Mouse (Mus musculus): Measurements from ENCODE around the gene Gga1. TPM values are rescaled to one million over a fixed set of nuclear protein-coding genes. Genes with fewer than 3 reads are reported as not detected.
A peak's percentile ranks its signal among the peaks of the same experiment; 100 is the strongest.

Gene Gga1
- polyA plus RNA-seq, 1 experiment from 2014 or later: 44.9 TPM

DNA sequence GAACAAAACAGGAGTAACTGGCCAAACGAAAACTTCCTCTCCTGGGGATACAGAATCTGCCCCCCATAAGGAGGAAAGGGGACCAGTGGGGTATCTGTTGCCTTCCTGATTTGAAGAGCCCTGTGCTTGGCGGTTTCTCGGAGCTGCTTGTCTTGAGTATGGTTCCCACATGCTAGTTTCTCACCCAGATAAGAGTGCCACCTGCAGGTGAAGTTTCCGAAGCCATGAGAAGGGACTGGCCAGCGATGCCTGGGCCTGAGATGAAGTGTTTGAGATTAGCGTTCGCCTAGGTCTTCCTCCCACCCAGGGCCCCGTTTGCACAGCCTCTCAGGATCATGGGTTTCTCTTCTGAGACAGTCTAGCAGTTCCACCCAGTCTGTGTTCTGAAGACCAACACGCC, 35.0 kb downstream of the Gga1 start:
- H3K9me3 ChIP-seq (replicated peaks; ENCODE audit: control insufficient read depth, low read length): no peaks in the 10 kb centered on the region
- peaks cover 17% of the 10 kb centered on the region for H3K4me1 ChIP-seq (ENCODE audit: control insufficient read depth, insufficient read depth, low read length)
- H3K4me2 ChIP-seq (ENCODE audit: low read depth, low read length): no peak overlapping the region
- no peaks in the 10 kb centered on the region for H3K27me3 ChIP-seq (ENCODE audit: control insufficient read depth, insufficient read depth, low read length)
- H3K36me3 ChIP-seq (ENCODE audit: control insufficient read depth, insufficient read depth): peaks cover 18% of the 10 kb centered on the region
- WGBS: 35% methylated on average over 9 of the region's 9 CpGs
- no peak for ATAC-seq (replicated peaks; ENCODE audit: extremely low read depth, insufficient read depth, low FRiP score)
- no peak overlapping the region for H3K9ac ChIP-seq (ENCODE audit: low read length)
- H3K4me3 ChIP-seq (ENCODE audit: low read length): no peak overlapping the region
- no peak overlapping the region for H3K27ac ChIP-seq (ENCODE audit: low read length)

DNA sequence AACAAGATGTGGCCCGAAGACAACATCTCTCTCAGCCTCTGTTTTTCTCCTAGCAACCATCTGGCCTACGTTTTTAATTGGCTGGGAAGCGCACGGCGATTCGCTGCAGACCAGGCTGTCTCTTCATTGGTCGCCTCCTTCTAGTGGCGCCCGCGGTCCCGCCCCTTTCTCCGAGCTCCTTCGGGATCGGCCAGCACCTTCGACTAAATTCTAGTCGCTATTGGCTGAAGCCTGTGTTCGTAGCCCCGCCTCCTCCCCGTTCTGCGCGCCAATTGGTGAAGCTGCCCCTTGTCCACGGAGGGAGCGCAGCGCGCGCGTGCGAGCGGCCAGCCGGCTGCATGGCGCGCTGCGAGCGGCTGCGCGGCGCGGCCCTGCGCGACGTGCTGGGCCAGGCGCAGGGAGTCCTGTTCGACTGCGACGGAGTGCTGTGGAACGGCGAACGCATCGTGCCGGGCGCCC, 36.7 kb downstream of the Gga1 start, which contains the start of gene Pdxp:
Gene Pdxp (plus strand): TSS at position 288 of the 459 bp plus-strand sequence.
- WGBS: under 1% methylated on average over 51 of the region's 51 CpGs
- Histone ChIP-seq H3K27me3 (ENCODE audit: control insufficient read depth, insufficient read depth, low read length) (no peaks in the 10 kb centered on the region), H3K9me3 (replicated peaks; ENCODE audit: control insufficient read depth, low read length) (no peaks in the 10 kb centered on the region), H3K4me1 (ENCODE audit: control insufficient read depth, insufficient read depth, low read length) (peaks cover 17% of the 10 kb centered on the region), H3K4me2 (ENCODE audit: low read depth, low read length) (peak within 1 kb of the TSS; percentile 95), H3K4me3 (ENCODE audit: low read length) (peak within 1 kb of the TSS; percentile 65), H3K36me3 (ENCODE audit: control insufficient read depth, insufficient read depth) (peaks cover 5% of the 10 kb centered on the region; the same call in 1 of the 2 replicates), H3K27ac (ENCODE audit: low read length) (peak within 1 kb of the TSS; percentile 76), H3K9ac (ENCODE audit: low read length) (peak within 1 kb of the TSS; percentile 80)
- ATAC-seq (replicated peaks; ENCODE audit: extremely low read depth, insufficient read depth, low FRiP score): peak; percentile 92

DNA sequence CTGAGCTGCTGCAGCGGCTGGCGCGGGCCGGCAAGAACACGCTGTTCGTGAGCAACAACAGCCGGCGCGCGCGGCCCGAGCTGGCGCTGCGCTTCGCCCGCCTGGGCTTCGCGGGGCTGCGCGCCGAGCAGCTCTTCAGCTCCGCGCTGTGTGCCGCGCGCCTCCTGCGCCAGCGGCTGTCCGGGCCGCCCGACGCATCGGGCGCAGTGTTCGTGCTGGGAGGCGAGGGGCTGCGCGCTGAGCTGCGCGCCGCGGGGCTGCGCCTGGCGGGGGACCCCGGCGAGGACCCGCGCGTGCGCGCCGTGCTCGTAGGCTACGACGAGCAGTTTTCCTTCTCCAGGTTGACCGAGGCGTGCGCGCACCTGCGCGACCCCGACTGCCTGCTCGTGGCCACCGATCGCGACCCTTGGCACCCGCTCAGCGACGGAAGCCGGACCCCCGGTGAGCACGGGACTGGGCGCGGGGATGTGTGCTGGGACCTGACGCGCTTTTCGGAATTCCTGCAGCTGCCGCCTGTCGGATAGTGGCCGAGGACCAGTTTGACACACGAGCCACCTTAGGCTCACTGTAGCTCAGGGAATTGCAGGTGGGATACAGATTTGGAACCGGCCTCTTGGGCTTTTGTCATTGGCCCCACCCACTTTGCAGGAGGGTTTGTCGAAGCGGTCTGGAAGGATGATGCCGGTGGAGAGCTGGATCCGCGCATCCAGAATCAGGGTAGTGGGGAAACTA, 37.3 kb downstream of the Gga1 start:
- Histone ChIP-seq H3K9ac (ENCODE audit: low read length) (peak overlapping the region; percentile 80), H3K4me1 (ENCODE audit: control insufficient read depth, insufficient read depth, low read length) (peaks cover 17% of the 10 kb centered on the region), H3K4me2 (ENCODE audit: low read depth, low read length) (peak overlapping the region; percentile 95), H3K27ac (ENCODE audit: low read length) (peak overlapping the region; percentile 76), H3K9me3 (replicated peaks; ENCODE audit: control insufficient read depth, low read length) (no peaks in the 10 kb centered on the region), H3K27me3 (ENCODE audit: control insufficient read depth, insufficient read depth, low read length) (no peaks in the 10 kb centered on the region), H3K4me3 (ENCODE audit: low read length) (peak overlapping the region; percentile 65), H3K36me3 (ENCODE audit: control insufficient read depth, insufficient read depth) (peaks cover 6% of the 10 kb centered on the region; the same call in 1 of the 2 replicates)
- under 1% methylated on average over 83 of the region's 87 CpGs for WGBS
- peak; percentile 58 for ATAC-seq (replicated peaks; ENCODE audit: extremely low read depth, insufficient read depth, low FRiP score)

DNA sequence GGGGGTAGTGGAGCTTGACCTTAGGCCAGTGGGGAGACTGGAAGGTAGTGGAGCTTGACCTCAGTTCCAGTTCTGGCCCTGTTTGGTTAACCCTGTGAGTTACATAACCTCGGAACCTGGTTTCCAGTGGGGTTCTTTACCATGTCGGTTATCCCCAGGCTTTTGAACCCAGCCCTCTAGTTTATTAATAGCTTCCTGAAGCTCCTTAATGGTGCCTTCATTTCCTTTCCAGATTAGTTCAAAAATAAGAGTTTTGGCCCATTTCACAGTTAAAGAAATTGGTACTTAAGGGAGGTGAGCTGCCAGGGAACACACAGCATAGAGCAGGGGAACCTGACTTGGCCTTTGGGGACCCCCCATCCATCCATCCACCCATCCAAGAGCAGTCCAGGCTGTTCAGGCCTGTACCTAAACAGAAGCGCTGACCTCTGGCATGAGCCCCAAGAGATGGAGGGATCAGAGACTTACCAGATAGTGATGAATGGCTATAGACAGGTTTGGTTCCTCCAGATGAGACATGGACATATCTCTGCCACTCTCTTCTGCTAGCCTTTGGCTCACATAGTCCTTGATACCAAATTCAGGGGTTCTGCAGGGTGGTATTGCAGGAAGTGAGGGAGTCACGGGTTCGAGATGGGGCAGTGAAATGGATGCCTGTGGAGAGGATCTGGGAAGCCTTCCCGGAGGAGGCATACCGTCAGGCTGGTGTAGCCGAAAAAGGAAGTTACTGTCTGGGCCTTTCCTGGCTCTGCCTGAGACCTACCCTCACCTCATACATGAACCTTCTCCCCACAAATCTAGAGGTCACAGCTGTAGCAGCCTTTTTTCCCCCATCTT, 38.1 kb downstream of the Gga1 start:
- Histone ChIP-seq H3K27me3 (ENCODE audit: control insufficient read depth, insufficient read depth, low read length) (no peaks in the 10 kb centered on the region), H3K9me3 (replicated peaks; ENCODE audit: control insufficient read depth, low read length) (no peaks in the 10 kb centered on the region), H3K36me3 (ENCODE audit: control insufficient read depth, insufficient read depth) (peaks cover 9% of the 10 kb centered on the region; the same call in 1 of the 2 replicates), H3K4me3 (ENCODE audit: low read length) (peak overlapping the region; percentile 65), H3K9ac (ENCODE audit: low read length) (peak overlapping the region; percentile 80), H3K27ac (ENCODE audit: low read length) (no peak overlapping the region), H3K4me2 (ENCODE audit: low read depth, low read length) (peak overlapping the region; percentile 95), H3K4me1 (ENCODE audit: control insufficient read depth, insufficient read depth, low read length) (peaks cover 17% of the 10 kb centered on the region)
- WGBS: 48% methylated on average over 8 of the region's 8 CpGs
- ATAC-seq (replicated peaks; ENCODE audit: extremely low read depth, insufficient read depth, low FRiP score): no peak

DNA sequence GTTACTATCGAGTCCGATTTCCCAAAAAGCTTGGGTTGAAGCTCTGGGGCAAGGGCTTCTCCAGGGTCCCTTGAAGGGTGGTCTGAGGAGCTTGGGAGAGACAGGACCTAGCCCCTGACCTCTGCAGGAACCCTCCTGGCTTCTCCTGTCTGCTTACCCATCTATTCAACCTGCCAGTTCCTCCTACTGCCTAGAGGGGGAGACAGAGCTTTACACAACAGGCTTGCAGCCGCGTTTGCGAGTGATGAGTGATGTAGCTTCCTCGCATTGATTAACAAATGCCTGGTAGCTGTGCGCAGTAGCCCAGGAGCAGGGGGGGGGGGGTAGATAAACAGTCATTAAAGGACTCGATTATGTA, 38.6 kb downstream of the Gga1 start:
- WGBS: 5% methylated on average over 8 of the region's 8 CpGs
- no peaks in the 10 kb centered on the region for H3K9me3 ChIP-seq (replicated peaks; ENCODE audit: control insufficient read depth, low read length)
- peaks cover 17% of the 10 kb centered on the region for H3K4me1 ChIP-seq (ENCODE audit: control insufficient read depth, insufficient read depth, low read length)
- H3K4me2 ChIP-seq (ENCODE audit: low read depth, low read length): peak overlapping the region; percentile 95
- H3K9ac ChIP-seq (ENCODE audit: low read length): no peak overlapping the region
- H3K4me3 ChIP-seq (ENCODE audit: low read length): 0 out of 2 replicates have a peak overlapping the region, but pooled peaks have one; percentile 0
- ATAC-seq (replicated peaks; ENCODE audit: extremely low read depth, insufficient read depth, low FRiP score): 0 out of 2 replicates have a peak, but pooled peaks have one; percentile 10
- no peaks in the 10 kb centered on the region for H3K27me3 ChIP-seq (ENCODE audit: control insufficient read depth, insufficient read depth, low read length)
- H3K27ac ChIP-seq (ENCODE audit: low read length): no peak overlapping the region
- H3K36me3 ChIP-seq (ENCODE audit: control insufficient read depth, insufficient read depth): peaks cover 8% of the 10 kb centered on the region; the same call in 1 of the 2 replicates

DNA sequence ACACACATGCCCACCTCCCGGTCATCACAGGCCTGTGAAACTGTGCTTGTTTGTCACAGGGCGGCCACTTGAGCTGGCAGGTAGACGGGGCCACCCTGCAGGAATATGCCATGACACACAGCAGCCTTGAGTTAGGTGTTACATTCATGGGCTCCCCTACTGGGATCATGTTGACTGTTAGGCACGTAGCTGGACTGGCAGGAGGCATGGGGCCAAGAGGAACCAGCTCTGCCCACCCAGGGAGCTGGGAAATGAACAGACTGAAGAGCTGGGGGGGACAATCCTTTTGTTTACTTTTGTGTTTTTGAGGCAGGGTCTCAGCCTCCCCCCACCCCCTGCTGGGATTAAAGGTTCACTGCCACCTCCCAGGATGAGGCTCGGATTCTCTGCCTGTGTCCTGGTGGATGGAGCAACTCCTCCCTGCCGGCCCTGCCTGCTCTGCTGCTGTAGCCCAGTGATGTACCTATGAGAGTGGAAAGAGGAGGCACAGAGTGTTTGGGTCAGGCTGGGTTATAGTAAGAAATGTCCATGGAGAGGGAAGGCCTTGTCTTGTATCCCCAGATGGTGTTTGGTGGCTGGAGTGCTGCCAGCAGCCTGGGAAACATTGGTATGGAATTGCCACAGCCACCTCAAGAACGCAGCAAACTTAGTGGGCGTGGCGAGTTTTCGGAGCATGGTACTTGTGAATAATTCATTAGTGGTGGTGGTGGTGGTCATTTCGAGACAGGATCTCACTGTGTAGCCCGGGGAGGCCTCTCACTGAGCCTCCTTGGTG, 39.2 kb downstream of the Gga1 start:
- H3K4me3 ChIP-seq (ENCODE audit: low read length): 0 out of 2 replicates have a peak overlapping the region, but pooled peaks have one; percentile 0
- ATAC-seq (replicated peaks; ENCODE audit: extremely low read depth, insufficient read depth, low FRiP score): no peak
- no peaks in the 10 kb centered on the region for H3K27me3 ChIP-seq (ENCODE audit: control insufficient read depth, insufficient read depth, low read length)
- peaks cover 17% of the 10 kb centered on the region for H3K4me1 ChIP-seq (ENCODE audit: control insufficient read depth, insufficient read depth, low read length)
- H3K36me3 ChIP-seq (ENCODE audit: control insufficient read depth, insufficient read depth): peaks cover 4% of the 10 kb centered on the region; the same call in 1 of the 2 replicates
- H3K9ac ChIP-seq (ENCODE audit: low read length): no peak overlapping the region
- H3K9me3 ChIP-seq (replicated peaks; ENCODE audit: control insufficient read depth, low read length): no peaks in the 10 kb centered on the region
- H3K4me2 ChIP-seq (ENCODE audit: low read depth, low read length): peak overlapping the region; percentile 95
- no peak overlapping the region for H3K27ac ChIP-seq (ENCODE audit: low read length)
- 73% methylated on average over 12 of the region's 12 CpGs for WGBS

DNA sequence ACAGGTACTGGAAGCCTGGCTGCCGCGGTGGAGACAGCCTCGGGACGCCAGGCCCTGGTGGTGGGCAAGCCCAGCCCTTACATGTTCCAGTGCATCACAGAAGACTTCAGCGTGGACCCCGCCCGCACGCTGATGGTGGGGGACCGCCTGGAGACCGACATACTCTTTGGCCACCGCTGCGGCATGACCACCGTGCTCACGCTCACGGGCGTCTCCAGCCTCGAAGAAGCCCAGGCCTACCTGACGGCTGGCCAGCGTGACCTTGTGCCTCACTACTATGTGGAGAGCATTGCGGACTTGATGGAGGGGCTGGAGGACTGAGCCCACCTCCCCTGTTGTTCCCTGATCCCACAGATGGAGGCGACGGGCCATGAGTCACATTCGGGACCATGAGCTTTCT, 41.1 kb downstream of the Gga1 start:
- H3K36me3 ChIP-seq (ENCODE audit: control insufficient read depth, insufficient read depth): peaks cover 3% of the 10 kb centered on the region; the same call in 1 of the 2 replicates
- H3K4me2 ChIP-seq (ENCODE audit: low read depth, low read length): no peak overlapping the region
- peaks cover 17% of the 10 kb centered on the region for H3K4me1 ChIP-seq (ENCODE audit: control insufficient read depth, insufficient read depth, low read length)
- no peak overlapping the region for H3K4me3 ChIP-seq (ENCODE audit: low read length)
- WGBS: 90% methylated on average over 23 of the region's 23 CpGs
- no peak overlapping the region for H3K9ac ChIP-seq (ENCODE audit: low read length)
- H3K27ac ChIP-seq (ENCODE audit: low read length): no peak overlapping the region
- ATAC-seq (replicated peaks; ENCODE audit: extremely low read depth, insufficient read depth, low FRiP score): no peak
- H3K27me3 ChIP-seq (ENCODE audit: control insufficient read depth, insufficient read depth, low read length): no peaks in the 10 kb centered on the region
- H3K9me3 ChIP-seq (replicated peaks; ENCODE audit: control insufficient read depth, low read length): no peaks in the 10 kb centered on the region

DNA sequence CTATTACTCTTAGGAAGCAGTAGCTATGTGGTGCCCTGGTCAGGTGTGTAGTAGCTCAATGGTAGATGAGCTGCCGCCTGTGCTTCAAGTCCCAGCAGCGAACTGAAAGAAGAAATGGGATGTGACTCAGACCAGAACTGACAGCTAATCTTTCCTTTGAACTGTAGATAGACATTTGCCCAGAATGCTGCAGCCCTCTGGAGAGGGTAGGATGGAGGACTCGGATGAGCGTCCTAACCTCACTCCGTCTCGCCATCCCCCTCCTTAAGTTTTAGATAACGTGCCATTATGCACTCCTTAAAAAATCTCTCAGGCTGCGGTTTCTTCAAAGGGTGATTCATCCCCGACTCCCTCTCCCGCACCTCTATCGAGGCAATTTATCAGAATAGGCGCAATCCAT, 42.9 kb downstream of the Gga1 start:
- WGBS: 60% methylated on average over 12 of the region's 12 CpGs
- H3K4me1 ChIP-seq (ENCODE audit: control insufficient read depth, insufficient read depth, low read length): peaks cover 12% of the 10 kb centered on the region
- ATAC-seq (replicated peaks; ENCODE audit: extremely low read depth, insufficient read depth, low FRiP score): no peak
- H3K9ac ChIP-seq (ENCODE audit: low read length): no peak overlapping the region
- no peak overlapping the region for H3K27ac ChIP-seq (ENCODE audit: low read length)
- no peak overlapping the region for H3K4me3 ChIP-seq (ENCODE audit: low read length)
- no peak overlapping the region for H3K4me2 ChIP-seq (ENCODE audit: low read depth, low read length)
- H3K36me3 ChIP-seq (ENCODE audit: control insufficient read depth, insufficient read depth): peaks cover 3% of the 10 kb centered on the region; the same call in 1 of the 2 replicates
- H3K9me3 ChIP-seq (replicated peaks; ENCODE audit: control insufficient read depth, low read length): no peaks in the 10 kb centered on the region
- no peaks in the 10 kb centered on the region for H3K27me3 ChIP-seq (ENCODE audit: control insufficient read depth, insufficient read depth, low read length)

Measured in heart, embryonic 16.5 days (tissue).